Mouse (Mus musculus): Measurements from ENCODE around the gene Ccdc8. TPM values are rescaled to one million over a fixed set of nuclear protein-coding genes. Genes with fewer than 3 reads are reported as not detected.
A peak's percentile ranks its signal among the peaks of the same experiment; 100 is the strongest.

Ccdc8 gene
- total and polyA plus RNA-seq, 2 experiments from 2014 or later, result 3.0 to 7.1 TPM

DNA sequence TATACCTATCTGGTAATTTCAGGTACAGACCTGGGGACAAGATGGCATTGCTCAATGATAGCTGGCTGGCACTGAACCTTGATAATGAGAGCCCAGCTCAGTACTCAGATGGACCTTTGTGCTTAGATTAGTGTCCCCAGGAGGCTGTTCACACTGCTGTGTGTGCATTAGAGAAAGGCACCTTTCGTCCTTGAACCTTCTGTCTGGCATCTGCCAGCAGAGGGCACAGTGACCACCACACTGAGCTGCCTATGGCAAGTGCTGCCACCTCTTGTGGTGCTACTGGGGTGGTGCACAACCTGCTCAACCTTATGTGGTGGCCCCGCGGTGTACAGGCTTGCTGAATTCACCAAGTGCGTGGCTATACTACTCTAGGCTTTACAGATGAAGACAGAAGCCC lies 14.8 kb downstream of the Ccdc8 start:
- H3K36me3 ChIP-seq (ENCODE audit: insufficient read depth, low read length), result peaks cover 62% of the 10 kb centered on the region
- H3K27me3 ChIP-seq (ENCODE audit: insufficient read depth, low read length), result no peaks in the 10 kb centered on the region
- H3K9me3 ChIP-seq (ENCODE audit: low read length), result no peaks in the 10 kb centered on the region
- peak; percentile 65 for DNase-seq (ENCODE audit: low spot score)
- 79% methylated on average over 4 of the region's 4 CpGs for WGBS
- H3K4me3 ChIP-seq (ENCODE audit: low read length), result no peak overlapping the region
- H3K9ac ChIP-seq (replicated peaks; ENCODE audit: low read length), result no peak overlapping the region
- peak; percentile 53 for ATAC-seq
- H3K4me1 ChIP-seq (ENCODE audit: insufficient read depth, low read length), result no peaks in the 10 kb centered on the region
- H3K27ac ChIP-seq, result no peak overlapping the region
- TF ChIP-seq CTCF (IDR thresholded peaks at IDR 0.05; ENCODE audit: low read depth), result peak; percentile 95
- H3K4me2 ChIP-seq (ENCODE audit: low read depth, low read length), result no peak overlapping the region

DNA sequence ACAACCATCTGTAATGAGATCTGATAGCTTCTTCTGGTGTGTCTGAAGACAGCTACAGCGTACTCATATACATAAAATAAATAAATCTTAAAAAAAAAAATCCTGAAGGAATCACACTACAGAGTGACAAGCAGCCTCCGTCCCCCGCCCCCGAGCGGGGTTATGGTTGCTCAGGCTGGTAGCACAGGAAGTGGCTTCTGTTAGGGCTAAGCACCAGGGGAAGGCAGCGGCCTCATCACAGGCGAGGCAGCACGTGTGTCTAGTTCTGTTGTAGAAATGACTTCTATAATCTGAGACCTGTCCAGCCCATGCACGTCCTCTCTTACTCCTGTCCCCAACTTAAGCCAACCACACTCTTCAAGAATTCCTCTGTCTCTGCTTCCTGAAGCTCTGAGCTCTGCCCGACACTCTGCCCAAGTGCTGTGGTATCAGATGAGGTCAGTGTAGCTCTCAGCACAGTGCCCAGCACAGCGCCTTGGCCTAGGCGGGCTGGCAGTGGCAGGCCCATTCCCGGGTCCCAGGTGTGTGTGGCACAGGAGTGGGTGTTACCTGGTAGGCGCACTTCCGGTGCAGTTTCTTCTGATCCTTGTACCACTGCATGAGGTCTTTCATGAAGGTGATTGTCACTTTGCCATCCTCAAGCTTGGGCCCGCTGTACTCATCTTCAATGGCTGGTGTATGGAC lies 17.0 kb downstream of the Ccdc8 start:
- no peaks in the 10 kb centered on the region for H3K4me1 ChIP-seq (ENCODE audit: insufficient read depth, low read length)
- H3K36me3 ChIP-seq (ENCODE audit: insufficient read depth, low read length), result peaks cover 71% of the 10 kb centered on the region
- WGBS, result 93% methylated on average over 16 of the region's 16 CpGs
- no peak overlapping the region for H3K4me3 ChIP-seq (ENCODE audit: low read length)
- ATAC-seq, result no peak
- H3K9me3 ChIP-seq (ENCODE audit: low read length), result no peaks in the 10 kb centered on the region
- no peak for TF ChIP-seq CTCF (IDR thresholded peaks at IDR 0.05; ENCODE audit: low read depth)
- H3K9ac ChIP-seq (replicated peaks; ENCODE audit: low read length), result no peak overlapping the region
- no peak overlapping the region for H3K4me2 ChIP-seq (ENCODE audit: low read depth, low read length)
- no peaks in the 10 kb centered on the region for H3K27me3 ChIP-seq (ENCODE audit: insufficient read depth, low read length)
- DNase-seq (ENCODE audit: low spot score), result no peak
- H3K27ac ChIP-seq, result peak overlapping the region; percentile 26; the same call in 1 of the 2 replicates

DNA sequence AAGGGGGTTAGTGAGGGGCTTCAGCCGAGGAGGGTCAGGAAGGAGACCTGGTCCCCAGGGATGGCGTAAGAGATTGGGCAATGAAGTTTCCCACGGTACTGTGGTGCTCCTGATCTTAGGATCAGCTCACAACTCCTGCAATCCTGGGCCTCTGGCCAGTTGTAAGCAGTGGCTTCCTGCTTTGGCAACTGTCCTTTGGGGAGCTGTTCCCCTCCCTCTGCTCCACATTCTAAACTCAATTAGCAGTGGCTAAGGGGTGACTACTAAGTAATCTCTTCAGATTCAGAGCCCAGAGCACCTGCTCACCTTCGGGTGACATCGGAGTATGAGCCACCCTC lies 17.5 kb downstream of the Ccdc8 start:
- no peaks in the 10 kb centered on the region for H3K27me3 ChIP-seq (ENCODE audit: insufficient read depth, low read length)
- 79% methylated on average over 5 of the region's 5 CpGs for WGBS
- peaks cover 69% of the 10 kb centered on the region for H3K36me3 ChIP-seq (ENCODE audit: insufficient read depth, low read length)
- no peaks in the 10 kb centered on the region for H3K4me1 ChIP-seq (ENCODE audit: insufficient read depth, low read length)
- H3K9ac ChIP-seq (replicated peaks; ENCODE audit: low read length), result no peak overlapping the region
- no peak for TF ChIP-seq CTCF (IDR thresholded peaks at IDR 0.05; ENCODE audit: low read depth)
- no peaks in the 10 kb centered on the region for H3K9me3 ChIP-seq (ENCODE audit: low read length)
- peak overlapping the region; percentile 26; the same call in 1 of the 2 replicates for H3K27ac ChIP-seq
- no peak overlapping the region for H3K4me2 ChIP-seq (ENCODE audit: low read depth, low read length)
- H3K4me3 ChIP-seq (ENCODE audit: low read length), result no peak overlapping the region
- ATAC-seq, result no peak
- no peak for DNase-seq (ENCODE audit: low spot score)

DNA sequence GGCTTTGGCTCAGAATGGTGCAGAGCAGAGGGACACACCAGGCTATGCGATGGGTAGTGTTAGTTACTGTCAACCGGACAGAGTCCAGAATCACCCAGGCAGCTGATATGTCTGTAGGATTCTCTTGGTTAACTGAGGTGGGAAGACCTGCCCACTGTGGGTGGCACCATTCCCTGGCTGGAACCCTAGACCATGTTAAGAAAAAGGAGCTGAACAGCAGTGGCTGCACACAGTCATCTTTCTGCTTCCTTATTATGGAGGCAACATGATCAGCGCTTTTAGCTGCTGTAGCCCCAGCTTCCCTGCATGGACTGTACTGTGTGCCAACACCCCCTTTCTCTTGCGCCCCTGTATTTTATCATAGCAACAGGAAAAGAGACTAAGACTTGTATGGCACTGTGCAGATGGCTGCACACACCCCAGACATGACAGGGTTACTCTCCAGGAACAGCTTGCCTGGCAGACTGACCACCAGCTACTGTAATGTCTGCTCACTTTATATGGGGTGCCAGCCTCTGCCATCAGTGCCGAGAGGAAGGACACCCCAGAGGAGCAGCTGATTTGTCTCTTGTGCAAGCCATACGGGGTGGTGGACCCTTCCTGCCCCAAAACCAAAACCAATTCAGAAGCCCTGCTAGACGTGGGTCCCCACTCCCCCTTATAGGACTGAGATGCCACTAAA lies 19.5 kb downstream of the Ccdc8 start:
- no peak overlapping the region for H3K9ac ChIP-seq (replicated peaks; ENCODE audit: low read length)
- no peak overlapping the region for H3K4me3 ChIP-seq (ENCODE audit: low read length)
- H3K4me2 ChIP-seq (ENCODE audit: low read depth, low read length), result no peak overlapping the region
- H3K27ac ChIP-seq, result no peak overlapping the region
- H3K27me3 ChIP-seq (ENCODE audit: insufficient read depth, low read length), result no peaks in the 10 kb centered on the region
- ATAC-seq (no peak), DNase-seq (ENCODE audit: low spot score) (no peak)
- no peaks in the 10 kb centered on the region for H3K9me3 ChIP-seq (ENCODE audit: low read length)
- no peak for TF ChIP-seq CTCF (IDR thresholded peaks at IDR 0.05; ENCODE audit: low read depth)
- peaks cover 6% of the 10 kb centered on the region; the same call in 1 of the 2 replicates for H3K4me1 ChIP-seq (ENCODE audit: insufficient read depth, low read length)
- WGBS, result 84% methylated on average over 7 of the region's 7 CpGs
- H3K36me3 ChIP-seq (ENCODE audit: insufficient read depth, low read length), result peaks cover 55% of the 10 kb centered on the region; the same call in 1 of the 2 replicates

DNA sequence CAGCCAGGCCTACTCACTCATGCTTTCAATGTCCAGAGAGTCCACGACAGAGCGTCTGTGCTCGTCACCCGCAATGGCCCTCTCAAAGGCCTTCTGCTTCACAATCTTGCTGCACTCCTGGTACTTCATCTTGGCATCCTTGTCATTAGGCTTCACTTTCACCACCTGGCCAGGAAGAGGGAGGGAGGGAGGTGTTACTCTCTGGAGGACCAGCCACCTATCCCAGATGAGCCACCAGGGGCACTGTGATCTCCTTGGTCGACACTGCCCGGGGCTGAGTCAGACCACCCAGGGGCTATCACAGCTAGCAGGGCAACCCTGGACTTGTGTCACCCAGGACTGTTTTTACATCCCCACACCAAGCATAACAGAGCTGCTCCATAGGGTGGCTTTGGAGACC lies 22.9 kb downstream of the Ccdc8 start:
- H3K27me3 ChIP-seq (ENCODE audit: insufficient read depth, low read length), result no peaks in the 10 kb centered on the region
- ATAC-seq, result no peak
- no peak for DNase-seq (ENCODE audit: low spot score)
- no peak overlapping the region for H3K4me2 ChIP-seq (ENCODE audit: low read depth, low read length)
- H3K9me3 ChIP-seq (ENCODE audit: low read length), result no peaks in the 10 kb centered on the region
- peaks cover 33% of the 10 kb centered on the region for H3K36me3 ChIP-seq (ENCODE audit: insufficient read depth, low read length)
- WGBS, result 74% methylated on average over 6 of the region's 6 CpGs
- peak; percentile 42 for TF ChIP-seq CTCF (IDR thresholded peaks at IDR 0.05; ENCODE audit: low read depth)
- H3K4me3 ChIP-seq (ENCODE audit: low read length), result no peak overlapping the region
- peaks cover 13% of the 10 kb centered on the region; the same call in 1 of the 2 replicates for H3K4me1 ChIP-seq (ENCODE audit: insufficient read depth, low read length)
- H3K27ac ChIP-seq, result no peak overlapping the region
- H3K9ac ChIP-seq (replicated peaks; ENCODE audit: low read length), result no peak overlapping the region

DNA sequence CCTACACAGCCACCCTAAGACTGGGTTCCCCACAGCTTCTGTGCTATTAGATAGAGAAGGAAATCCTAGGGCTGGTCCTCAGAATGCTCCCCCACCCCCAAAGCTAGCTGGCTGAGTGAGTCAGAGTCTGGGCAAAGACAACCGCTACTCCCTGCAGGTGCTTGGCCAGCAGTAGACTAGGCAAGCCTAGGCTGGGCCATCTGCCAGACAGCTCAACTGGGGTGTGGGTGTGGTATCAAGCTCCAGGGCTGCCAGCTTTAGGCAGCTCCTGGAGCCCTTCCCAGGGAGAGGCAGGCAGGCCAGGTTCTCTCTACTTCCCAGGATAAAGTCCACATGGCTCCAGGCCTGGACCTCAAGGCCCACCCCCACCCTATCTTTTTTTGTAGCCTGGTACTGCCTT lies 24.5 kb downstream of the Ccdc8 start:
- TF ChIP-seq CTCF (IDR thresholded peaks at IDR 0.05; ENCODE audit: low read depth), result no peak
- H3K4me2 ChIP-seq (ENCODE audit: low read depth, low read length), result no peak overlapping the region
- DNase-seq (ENCODE audit: low spot score) (peak; percentile 91), ATAC-seq (peak; percentile 86)
- no peaks in the 10 kb centered on the region for H3K9me3 ChIP-seq (ENCODE audit: low read length)
- WGBS, result 18% methylated on average over 1 of the region's 1 CpGs
- H3K36me3 ChIP-seq (ENCODE audit: insufficient read depth, low read length), result peaks cover 46% of the 10 kb centered on the region
- no peak overlapping the region for H3K9ac ChIP-seq (replicated peaks; ENCODE audit: low read length)
- no peaks in the 10 kb centered on the region for H3K27me3 ChIP-seq (ENCODE audit: insufficient read depth, low read length)
- H3K27ac ChIP-seq, result peak overlapping the region; percentile 66
- H3K4me1 ChIP-seq (ENCODE audit: insufficient read depth, low read length), result peaks cover 13% of the 10 kb centered on the region; the same call in 1 of the 2 replicates
- no peak overlapping the region for H3K4me3 ChIP-seq (ENCODE audit: low read length)

DNA sequence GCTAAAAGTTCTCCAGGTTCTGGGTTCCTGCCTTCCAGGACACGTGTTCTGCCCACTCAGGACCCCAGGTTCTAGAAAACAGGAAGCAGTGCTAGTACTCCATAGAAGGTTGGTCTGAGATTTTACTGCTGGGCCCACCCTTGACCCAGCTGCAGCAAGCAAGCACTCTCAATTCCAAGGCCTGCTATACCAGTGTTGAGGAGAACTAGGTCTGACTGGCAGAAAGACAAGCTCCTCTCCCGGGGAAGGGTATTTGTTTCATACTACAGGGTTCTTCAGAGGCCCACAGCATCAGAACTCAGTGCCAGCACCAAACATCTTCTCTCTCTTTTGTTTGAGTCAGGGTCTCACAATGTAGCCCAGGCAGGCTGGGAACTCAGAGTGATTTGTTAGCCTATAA lies 25.4 kb downstream of the Ccdc8 start:
- Histone ChIP-seq H3K36me3 (ENCODE audit: insufficient read depth, low read length) (peaks cover 53% of the 10 kb centered on the region), H3K9me3 (ENCODE audit: low read length) (no peaks in the 10 kb centered on the region), H3K4me3 (ENCODE audit: low read length) (no peak overlapping the region), H3K27ac (0 out of 2 replicates have a peak overlapping the region, but pooled peaks have one; percentile 66), H3K9ac (replicated peaks; ENCODE audit: low read length) (0 out of 2 replicates have a peak overlapping the region, but pooled peaks have one; percentile 5), H3K4me2 (ENCODE audit: low read depth, low read length) (no peak overlapping the region), H3K4me1 (ENCODE audit: insufficient read depth, low read length) (peaks cover 13% of the 10 kb centered on the region; the same call in 1 of the 2 replicates), H3K27me3 (ENCODE audit: insufficient read depth, low read length) (no peaks in the 10 kb centered on the region)
- no peak for TF ChIP-seq CTCF (IDR thresholded peaks at IDR 0.05; ENCODE audit: low read depth)
- DNase-seq (ENCODE audit: low spot score) (no peak), ATAC-seq (no peak)
- 79% methylated on average over 2 of the region's 2 CpGs for WGBS

Measured in hindbrain, postnatal 0 days (tissue).